In the genomic region with DNA sequence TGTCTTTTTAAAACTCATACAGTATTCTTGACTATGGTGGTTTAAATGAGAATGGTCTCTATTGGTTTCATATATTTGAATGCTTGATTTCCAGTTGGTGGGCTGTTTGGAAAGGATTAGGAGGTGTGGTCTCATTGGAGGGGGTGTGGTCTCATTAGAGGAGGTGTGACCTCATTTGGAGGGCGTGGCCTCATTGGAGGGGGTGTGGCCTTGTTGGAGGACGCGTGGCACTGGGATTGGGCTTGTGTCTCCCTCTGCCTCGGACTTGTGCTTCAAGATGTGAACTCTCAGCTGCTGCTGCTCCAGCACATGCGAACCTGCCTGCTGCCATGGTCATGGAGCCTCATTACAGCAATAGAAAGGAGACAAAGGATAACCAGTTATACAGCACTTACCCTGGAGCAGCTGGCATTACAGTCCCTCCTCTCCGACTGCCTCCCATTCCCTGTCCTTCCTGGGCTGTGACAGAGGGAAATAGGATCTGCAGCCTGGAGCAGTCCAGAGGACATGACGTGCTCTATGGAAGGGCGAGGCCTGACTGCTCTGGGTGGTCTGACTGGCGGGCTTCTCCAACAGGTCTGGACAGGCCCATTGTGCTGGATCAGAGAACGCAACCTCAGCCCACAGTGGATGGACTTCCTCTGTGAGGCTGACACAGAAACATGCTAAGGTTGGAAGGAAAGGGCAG, we compare ENCODE assay signal across 16 mouse cellular contexts. TPM values are rescaled to one million over a fixed set of nuclear protein-coding genes. Genes with fewer than 3 reads are reported as not detected.
DNase-seq lines count a peak whose midpoint lies in the region; ATAC-seq and TF ChIP-seq lines count a peak whose summit lies in the region.
"Had no signal": no experiment of that assay in that cellular context is flagged by ENCODE, and none has a peak within 500 bp of the region (broad histone marks: within the 10 kb centered on the region; RNA-seq: fewer than 3 reads in every experiment).

No protein-coding gene starts in this region.

- no peaks in the 10 kb centered on the region for H3K9me3 ChIP-seq in hindbrain, embryonic 15.5 days
- H3K9me3 ChIP-seq in hindbrain, embryonic 16.5 days (ENCODE audit: control insufficient read depth, low read length) = no peaks in the 10 kb centered on the region
- H3K9me3 ChIP-seq in midbrain, embryonic 12.5 days = no peaks in the 10 kb centered on the region
- H3K9me3 ChIP-seq in midbrain, postnatal 0 days (ENCODE audit: low read length) = no peaks in the 10 kb centered on the region
- no peaks in the 10 kb centered on the region for H3K9me3 ChIP-seq in limb, embryonic 15.5 days
- H3K9me3 ChIP-seq: lung, embryonic 15.5 days; neural tube, embryonic 15.5 days had no signal

- 70% methylated on average over 10 of the region's 10 CpGs for WGBS in hindbrain, embryonic 15.5 days
- 68% methylated on average over 10 of the region's 10 CpGs for WGBS in hindbrain, embryonic 16.5 days
- WGBS in midbrain, embryonic 12.5 days = 62% methylated on average over 10 of the region's 10 CpGs
- WGBS in midbrain, postnatal 0 days = 73% methylated on average over 10 of the region's 10 CpGs
- WGBS in limb, embryonic 15.5 days = 54% methylated on average over 10 of the region's 10 CpGs

- H3K9ac ChIP-seq in hindbrain, embryonic 15.5 days = no peak overlapping the region
- H3K9ac ChIP-seq in hindbrain, embryonic 16.5 days (ENCODE audit: low read depth, low read length) = no peak overlapping the region
- H3K9ac ChIP-seq in midbrain, embryonic 12.5 days (replicated peaks) = no peak overlapping the region
- H3K9ac ChIP-seq in midbrain, postnatal 0 days (replicated peaks; ENCODE audit: low read length, poor library complexity, severe bottlenecking) = no peak overlapping the region
- H3K9ac ChIP-seq in limb, embryonic 15.5 days = no peak overlapping the region
- H3K9ac ChIP-seq: lung, embryonic 15.5 days; neural tube, embryonic 15.5 days had no signal

- DNase-seq in embryo, embryonic 10 days (ENCODE audit: low spot score) = peak; percentile 31
- no peak for DNase-seq in embryo, embryonic 11 days
- no peak for DNase-seq in midbrain, postnatal 0 days (ENCODE audit: low spot score)
- DNase-seq: cerebellum, adult 9-11 months; heart, adult 18-20 months; heart, postnatal 36 days; kidney, adult 2 months; thymus, postnatal 14 days had no signal

- H3K27me3 ChIP-seq in hindbrain, embryonic 15.5 days = no peaks in the 10 kb centered on the region
- no peaks in the 10 kb centered on the region for H3K27me3 ChIP-seq in hindbrain, embryonic 16.5 days (replicated peaks; ENCODE audit: control insufficient read depth, insufficient read depth, low read length)
- H3K27me3 ChIP-seq in midbrain, embryonic 12.5 days = no peaks in the 10 kb centered on the region
- no peaks in the 10 kb centered on the region for H3K27me3 ChIP-seq in midbrain, postnatal 0 days (ENCODE audit: insufficient read depth, low read length)
- H3K27me3 ChIP-seq in limb, embryonic 15.5 days = no peaks in the 10 kb centered on the region
- H3K27me3 ChIP-seq: lung, embryonic 15.5 days; neural tube, embryonic 15.5 days had no signal

- H3K4me3 ChIP-seq in hindbrain, embryonic 15.5 days = no peak overlapping the region
- no peak overlapping the region for H3K4me3 ChIP-seq in hindbrain, embryonic 16.5 days (ENCODE audit: low read length)
- H3K4me3 ChIP-seq in midbrain, embryonic 12.5 days = no peak overlapping the region
- no peak overlapping the region for H3K4me3 ChIP-seq in midbrain, postnatal 0 days (ENCODE audit: low read depth, low read length)
- no peak overlapping the region for H3K4me3 ChIP-seq in limb, embryonic 15.5 days
- H3K4me3 ChIP-seq: layer of hippocampus, adult 2 months; lung, embryonic 15.5 days; neural tube, embryonic 15.5 days had no signal

- peaks cover 26% of the 10 kb centered on the region for H3K36me3 ChIP-seq in hindbrain, embryonic 15.5 days
- H3K36me3 ChIP-seq in hindbrain, embryonic 16.5 days (ENCODE audit: control insufficient read depth, insufficient read depth, low read length) = peaks cover 16% of the 10 kb centered on the region
- peaks cover 44% of the 10 kb centered on the region for H3K36me3 ChIP-seq in midbrain, embryonic 12.5 days
- H3K36me3 ChIP-seq in midbrain, postnatal 0 days (ENCODE audit: insufficient read depth, low read length) = peaks cover 32% of the 10 kb centered on the region
- H3K36me3 ChIP-seq in limb, embryonic 15.5 days = peaks cover 12% of the 10 kb centered on the region

- peak; percentile 52 for ATAC-seq in hindbrain, embryonic 15.5 days (ENCODE audit: low FRiP score, low read depth)
- ATAC-seq in hindbrain, embryonic 16.5 days = no peak
- ATAC-seq in midbrain, embryonic 12.5 days (ENCODE audit: low FRiP score, low read depth) = peak; percentile 34; the same call in 1 of the 2 replicates
- no peak; the same call in 1 of the 2 replicates for ATAC-seq in midbrain, postnatal 0 days (ENCODE audit: low FRiP score)
- 0 out of 2 replicates have a peak, but pooled peaks have one; percentile 30 for ATAC-seq in limb, embryonic 15.5 days (ENCODE audit: insufficient number of reproducible peaks, low FRiP score, low TSS enrichment, low read depth)
- ATAC-seq in cerebellum, adult (ENCODE audit: insufficient number of reproducible peaks, low FRiP score, low TSS enrichment) = no peak

- 0 out of 2 replicates have a peak, but pooled peaks cover 2% of the 10 kb centered on the region for H3K4me1 ChIP-seq in hindbrain, embryonic 15.5 days (replicated peaks)
- H3K4me1 ChIP-seq in hindbrain, embryonic 16.5 days (ENCODE audit: control insufficient read depth, insufficient read depth, low read depth, low read length) = no peaks in the 10 kb centered on the region; the same call in 1 of the 2 replicates
- H3K4me1 ChIP-seq in midbrain, embryonic 12.5 days = no peaks in the 10 kb centered on the region
- H3K4me1 ChIP-seq in midbrain, postnatal 0 days (ENCODE audit: insufficient read depth, low read length) = no peaks in the 10 kb centered on the region
- peaks cover 24% of the 10 kb centered on the region for H3K4me1 ChIP-seq in limb, embryonic 15.5 days
- H3K4me1 ChIP-seq: neural tube, embryonic 15.5 days had no signal

- no peak overlapping the region for H3K4me2 ChIP-seq in hindbrain, embryonic 15.5 days
- no peak overlapping the region for H3K4me2 ChIP-seq in hindbrain, embryonic 16.5 days (ENCODE audit: low read length)
- H3K4me2 ChIP-seq in midbrain, embryonic 12.5 days (replicated peaks) = no peak overlapping the region
- H3K4me2 ChIP-seq in midbrain, postnatal 0 days (ENCODE audit: low read depth, low read length, poor library complexity, severe bottlenecking) = no peak overlapping the region
- no peak overlapping the region for H3K4me2 ChIP-seq in limb, embryonic 15.5 days
- H3K4me2 ChIP-seq: lung, embryonic 15.5 days; neural tube, embryonic 15.5 days had no signal

- no peak overlapping the region for H3K27ac ChIP-seq in hindbrain, embryonic 15.5 days (replicated peaks)
- H3K27ac ChIP-seq in hindbrain, embryonic 16.5 days (ENCODE audit: low read depth, low read length) = no peak overlapping the region
- no peak overlapping the region for H3K27ac ChIP-seq in midbrain, embryonic 12.5 days (replicated peaks)
- H3K27ac ChIP-seq in midbrain, postnatal 0 days (ENCODE audit: low read depth, low read length) = no peak overlapping the region
- no peak overlapping the region for H3K27ac ChIP-seq in limb, embryonic 15.5 days
- H3K27ac ChIP-seq: layer of hippocampus, adult 2 months; lung, embryonic 15.5 days; neural tube, embryonic 15.5 days had no signal

- no peak for TF ChIP-seq CTCF in midbrain, postnatal 0 days (IDR thresholded peaks at IDR 0.05)

RNA-seq across cellular contexts. Expression of gene Tmem44, which starts 28.2 kb away (rescaled TPM):
- polyA plus RNA-seq in hindbrain, embryonic 15.5 days (2015; fragmentation: Nextera tagmentation; extraction: Ambion mirVana) = 67.9 and 72.6 TPM in 2 replicates
- polyA plus RNA-seq in hindbrain, embryonic 16.5 days (2015; fragmentation: Nextera tagmentation; extraction: Ambion mirVana) = 67.5 and 72.3 TPM in 2 replicates
- polyA plus RNA-seq in midbrain, embryonic 12.5 days (2016; fragmentation: Nextera tagmentation; extraction: Ambion mirVana) = 52.2 and 55.1 TPM in 2 replicates
- total RNA-seq in midbrain, postnatal 0 days (2014; rRNA removed) = 114 and 124 TPM in 2 replicates
- 64.3 and 67.7 TPM in 2 replicates for polyA plus RNA-seq in midbrain, postnatal 0 days (2015; fragmentation: Nextera tagmentation; extraction: Ambion mirVana)
- polyA plus RNA-seq in limb, embryonic 15.5 days (2015; fragmentation: Nextera tagmentation; extraction: Ambion mirVana) = 17.1 and 18.8 TPM in 2 replicates

Comparison
In these comparisons a context has a peak if more than half of its experiments do, and no peak if none do; other contexts are left out.
1. ATAC-seq: peak in hindbrain, embryonic 15.5 days (single experiment), midbrain, embryonic 12.5 days (single experiment) and limb, embryonic 15.5 days (single experiment); none in hindbrain, embryonic 16.5 days (single experiment), midbrain, postnatal 0 days (single experiment) and cerebellum, adult (single experiment).